Mouse (Mus musculus) stomach, embryonic 15.5 days (tissue): ENCODE data around the gene Hpcal1. TPM values are rescaled to one million over a fixed set of nuclear protein-coding genes. Genes with fewer than 3 reads are reported as not detected.
"Not testable (repeated sequence)": the region's sequence is repeated elsewhere in the genome, so short reads cannot be mapped to it uniquely, and the experiment has no call there.

Experiments used
- ATAC-seq: fragments of 200-750 bp; cut with Nextera tagmentation; 2 replicates; pipeline ENCODE4 v1.8.0; 2017; ENCODE audit warnings: low read depth, moderate number of reproducible peaks, moderate TSS enrichment; ENCODE audit not compliant: insufficient read depth, low FRiP score
- H3K27ac ChIP-seq: fragments of 300-500 bp; sonication (generic); 2 replicates; pipeline ENCODE4 v1.5.1; 2015; ENCODE audit warnings: mild to moderate bottlenecking, inconsistent platforms
- H3K27me3 ChIP-seq: fragments of 300-500 bp; sonication (generic); replicated peaks from 2 replicates; pipeline ENCODE4 v1.6.1; 2015; ENCODE audit warnings: inconsistent platforms
- H3K36me3 ChIP-seq: fragments of 300-500 bp; sonication (generic); 2 replicates; pipeline ENCODE4 v1.6.1; 2015; ENCODE audit warnings: inconsistent platforms
- H3K4me1 ChIP-seq: fragments of 300-500 bp; sonication (generic); 2 replicates; pipeline ENCODE4 v1.6.1; 2015; ENCODE audit warnings: inconsistent platforms
- H3K4me2 ChIP-seq: fragments of 300-500 bp; sonication (generic); 2 replicates; pipeline ENCODE4 v1.6.1; 2015; ENCODE audit warnings: mild to moderate bottlenecking, inconsistent platforms
- H3K4me3 ChIP-seq: fragments of 300-500 bp; sonication (generic); replicated peaks from 2 replicates; pipeline ENCODE4 v1.5.1; 2015; ENCODE audit warnings: inconsistent platforms
- H3K9ac ChIP-seq: fragments of 300-500 bp; sonication (generic); 2 replicates; pipeline ENCODE4 v1.6.1; 2015; ENCODE audit warnings: inconsistent platforms
- H3K9me3 ChIP-seq: fragments of 300-500 bp; sonication (generic); 2 replicates; pipeline ENCODE4 v1.6.1; 2016; ENCODE audit warnings: inconsistent platforms
- WGBS: fragments of 180-500 bp; shearing (Covaris S2); methylation state at CpG from one replicate; pipeline ENCODE4 v1.1.7; 2015; 5-methylcytosine and 5-hydroxymethylcytosine counted together
- polyA plus RNA-seq: library from polyadenylated mRNA; unstranded; fragments of >200 nt; fragmentation: Nextera tagmentation; extraction: Ambion mirVana; gene quantifications from 2 replicates; pipeline ENCODE4 v1.2.1, GENCODE M21; 2015

Hpcal1 gene
- polyA plus RNA-seq, 1 experiment from 2014 or later, result 61.0 TPM

DNA sequence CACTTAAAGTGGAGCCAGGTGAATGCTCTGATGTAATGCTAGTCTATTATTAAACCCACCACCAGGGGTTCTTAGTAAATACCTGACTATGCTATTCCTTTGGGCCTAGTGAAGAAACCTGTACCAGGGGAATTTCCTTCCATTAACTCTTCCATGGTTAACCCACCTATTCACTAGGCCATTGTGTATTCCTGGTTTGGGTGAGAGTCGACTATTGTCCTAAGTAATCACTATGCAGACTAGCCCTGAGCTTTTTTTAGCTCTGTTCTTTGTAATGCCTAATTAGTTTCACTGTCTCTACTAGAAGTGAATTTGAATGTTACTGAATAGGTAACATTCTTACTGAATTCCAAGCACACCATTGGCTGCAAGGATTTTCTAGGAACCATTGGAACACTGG, 144.6 kb downstream of the Hpcal1 start:
- not testable (repeated sequence) for H3K4me2 ChIP-seq, H3K27me3 ChIP-seq, H3K9me3 ChIP-seq, H3K27ac ChIP-seq, H3K4me1 ChIP-seq, ATAC-seq, H3K36me3 ChIP-seq, H3K4me3 ChIP-seq, H3K9ac ChIP-seq
- 78% methylated on average over 1 of the region's 1 CpGs for WGBS

Other genes with a start within 250 kb of the Hpcal1 start
- gene Odc1, start 146.1 kb upstream of the Hpcal1 start, polyA plus RNA-seq, result 201 and 209 TPM in 2 replicates